Mouse (Mus musculus) left cerebral cortex, postnatal 10 days (tissue): ENCODE data around the gene Qrsl1. TPM values are rescaled to one million over a fixed set of nuclear protein-coding genes. Genes with fewer than 3 reads are reported as not detected.

Experiments
- DNase-seq, 2 experiments: peaks; one replicate each; pipeline ENCODE4 v3.0.0; 2021 to 2022; ENCODE audit warnings: low spot score in 2 of 2, mixed read lengths in 1 of 2; ENCODE audit errors: extremely low spot score in 1 of 2
- intact Hi-C: fragments of 180-260 bp; cut with DNase I; formaldehyde crosslinking; loops from one replicate; pipeline ENCODE4 v1.15.1; 2025
- total RNA-seq, 2 experiments: library from RNA; stranded (reverse); gene quantifications; 2 replicates each; pipeline ENCODE4 v1.2.3; 2021

The Qrsl1 gene
- total RNA-seq, 2 experiments from 2014 or later, result 15.8 to 16.1 TPM

- intact Hi-C loops, result no loop called here
- DNase-seq, result no peak
These were observed 12.6 kb downstream of the Qrsl1 start for GRCm38 (mm10) chr10:43888976-43889375.

GRCm38 (mm10) chr10:43887676-43888075 is 13.9 kb downstream of the Qrsl1 start:
- DNase-seq, result no peak
- intact Hi-C loops, result no loop called here

- intact Hi-C loops, result no loop called here
These were observed 30.1 kb downstream of the Qrsl1 start for GRCm38 (mm10) chr10:43871458-43871857.

GRCm38 (mm10) chr10:43870752-43871151 is 30.8 kb downstream of the Qrsl1 start:
- intact Hi-C loops, result no loop called here
- peak in 1 of 2 experiments; percentile 26 for DNase-seq

More at GRCm38 (mm10) chr10:43871458-43871857, 30.1 kb downstream of the Qrsl1 start:
- no peak for DNase-seq

- intact Hi-C loops, result no loop called here
- DNase-seq, result no peak
These were observed 45.2 kb downstream of the Qrsl1 start for GRCm38 (mm10) chr10:43856351-43856750.

GRCm38 (mm10) chr10:43855916-43856315 is 45.6 kb downstream of the Qrsl1 start:
- no peak for DNase-seq
- intact Hi-C loops, result no loop called here

GRCm38 (mm10) chr10:43851898-43852297 is 49.6 kb downstream of the Qrsl1 start:
- intact Hi-C loops, result no loop called here
- no peak for DNase-seq

GRCm38 (mm10) chr10:43849478-43849877 is 52.1 kb downstream of the Qrsl1 start:
- intact Hi-C loops, result no loop called here

GRCm38 (mm10) chr10:43846141-43846622 is 55.4 kb downstream of the Qrsl1 start:
- no peak for DNase-seq
- intact Hi-C loops, result no loop called here

More at GRCm38 (mm10) chr10:43849478-43849877, 52.1 kb downstream of the Qrsl1 start:
- DNase-seq, result no peak

- DNase-seq, result no peak
- intact Hi-C loops, result no loop called here
These were observed 56.1 kb downstream of the Qrsl1 start for GRCm38 (mm10) chr10:43845442-43845841.

- no peak for DNase-seq
- intact Hi-C loops, result no loop called here
These were observed 60.1 kb downstream of the Qrsl1 start for GRCm38 (mm10) chr10:43841441-43841840.

GRCm38 (mm10) chr10:43832868-43833267 is 68.7 kb downstream of the Qrsl1 start:
- intact Hi-C loops, result no loop called here
- DNase-seq, result peak in 1 of 2 experiments; percentile 23

- DNase-seq, result no peak
These were observed 71.1 kb downstream of the Qrsl1 start for GRCm38 (mm10) chr10:43830251-43831018.

GRCm38 (mm10) chr10:43828686-43829015 is 72.9 kb downstream of the Qrsl1 start:
- DNase-seq, result no peak
- intact Hi-C loops, result no loop called here

More at GRCm38 (mm10) chr10:43830251-43831018, 71.1 kb downstream of the Qrsl1 start:
- intact Hi-C loops, result no loop called here

- DNase-seq, result no peak
- intact Hi-C loops, result no loop called here
These were observed 73.4 kb downstream of the Qrsl1 start for GRCm38 (mm10) chr10:43827958-43828685.

- DNase-seq, result no peak
- intact Hi-C loops, result no loop called here
These were observed 74.5 kb downstream of the Qrsl1 start for GRCm38 (mm10) chr10:43826773-43827621.

GRCm38 (mm10) chr10:43825696-43826095 is 75.8 kb downstream of the Qrsl1 start:
- no peak for DNase-seq
- intact Hi-C loops, result no loop called here

- DNase-seq, result no peak
- intact Hi-C loops, result no loop called here
These were observed 76.8 kb downstream of the Qrsl1 start for GRCm38 (mm10) chr10:43824713-43825112.
